Comparison of ENCODE assay signal across 13 mouse cellular contexts in the genomic region with DNA sequence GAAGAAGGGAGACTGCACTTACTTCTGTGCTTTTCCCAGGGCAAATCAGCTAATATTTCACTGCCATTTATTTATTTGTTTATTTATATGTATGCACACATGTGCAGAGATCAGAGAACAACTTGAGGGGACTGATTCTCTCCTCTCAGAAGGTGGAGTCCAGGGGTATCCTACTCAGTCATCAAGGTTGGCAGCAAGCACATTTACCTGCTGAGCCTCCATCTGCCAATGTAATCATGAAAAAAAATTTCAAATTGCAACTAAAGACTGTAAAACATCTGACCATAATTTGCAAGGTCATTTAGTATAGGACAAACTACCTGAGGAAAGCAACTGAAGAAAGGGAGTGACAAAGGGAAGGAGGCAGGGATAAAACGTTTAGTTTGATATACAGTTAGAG. TPM values are rescaled to one million over a fixed set of nuclear protein-coding genes. Genes with fewer than 3 reads are reported as not detected.
"Had no signal": no experiment of that assay in that cellular context is flagged by ENCODE, and none has a peak within 500 bp of the region (broad histone marks: within the 10 kb centered on the region; RNA-seq: fewer than 3 reads in every experiment).

No protein-coding gene starts in this region.

- DNase-seq: liver, postnatal 0 days; lung, adult 2 months; lung, postnatal 14 days; lung, postnatal 36 days; right cerebral cortex, postnatal 14 days; thymus, adult 2 months; thymus, postnatal 25 days; thymus, postnatal 4 days had no signal

- ATAC-seq: liver, postnatal 0 days; lung, postnatal 0 days; midbrain, embryonic 13.5 days; midbrain, embryonic 16.5 days had no signal

RNA-seq across cellular contexts. Expression of a gene that starts 58.1 kb away (rescaled TPM):
- total RNA-seq: monocyte, adult 5-6 weeks; neutrophil, adult 5-6 weeks had no signal
